Mouse (Mus musculus): ENCODE data around the gene Rnf19b. TPM values are rescaled to one million over a fixed set of nuclear protein-coding genes. Genes with fewer than 3 reads are reported as not detected.

Gene Rnf19b
- polyA plus RNA-seq, 1 experiment from 2014 or later: 6.2 TPM

- H3K27me3 ChIP-seq (replicated peaks): peaks cover 3% of the 10 kb centered on the region
- H3K9me3 ChIP-seq: no peaks in the 10 kb centered on the region
- H3K4me3 ChIP-seq: no peak overlapping the region
- H3K4me2 ChIP-seq: no peak overlapping the region
- H3K4me1 ChIP-seq: peaks cover 42% of the 10 kb centered on the region
- WGBS: 78% methylated on average over 5 of the region's 5 CpGs
- no peak overlapping the region for H3K27ac ChIP-seq (replicated peaks)
- no peak for ATAC-seq (ENCODE audit: extremely low read depth, insufficient number of reproducible peaks, low FRiP score, low TSS enrichment)
- H3K9ac ChIP-seq: no peak overlapping the region
- no peaks in the 10 kb centered on the region for H3K36me3 ChIP-seq
These were observed 2.5 kb upstream of the Rnf19b start for GRCm38 (mm10) chr4:129055562-129055961.

GRCm38 (mm10) chr4:129057533-129058206 lies 401 bp upstream of the Rnf19b start:
- peak; percentile 95 for ATAC-seq (ENCODE audit: extremely low read depth, insufficient number of reproducible peaks, low FRiP score, low TSS enrichment)
- WGBS: 4% methylated on average over 34 of the region's 44 CpGs
- peak overlapping the region; percentile 91 for H3K27ac ChIP-seq (replicated peaks)
- no peaks in the 10 kb centered on the region for H3K36me3 ChIP-seq
- H3K4me2 ChIP-seq: peak overlapping the region; percentile 100
- no peaks in the 10 kb centered on the region for H3K27me3 ChIP-seq (replicated peaks)
- peaks cover 28% of the 10 kb centered on the region for H3K4me1 ChIP-seq
- H3K9ac ChIP-seq: peak overlapping the region; percentile 98
- peak overlapping the region; percentile 94 for H3K4me3 ChIP-seq
- H3K9me3 ChIP-seq: no peaks in the 10 kb centered on the region

- 3% methylated on average over 13 of the region's 13 CpGs for WGBS
- Histone ChIP-seq H3K27me3 (replicated peaks) (no peaks in the 10 kb centered on the region), H3K36me3 (no peaks in the 10 kb centered on the region), H3K9me3 (no peaks in the 10 kb centered on the region), H3K4me2 (peak overlapping the region; percentile 100), H3K4me1 (peaks cover 31% of the 10 kb centered on the region), H3K9ac (peak overlapping the region; percentile 98), H3K27ac (replicated peaks) (peak overlapping the region; percentile 91), H3K4me3 (peak overlapping the region; percentile 94)
- no peak for ATAC-seq (ENCODE audit: extremely low read depth, insufficient number of reproducible peaks, low FRiP score, low TSS enrichment)
These were observed 1.1 kb downstream of the Rnf19b start for GRCm38 (mm10) chr4:129059125-129059551.

GRCm38 (mm10) chr4:129059922-129060321 lies 1.9 kb downstream of the Rnf19b start:
- 39% methylated on average over 4 of the region's 4 CpGs for WGBS
- peak overlapping the region; percentile 94 for H3K4me3 ChIP-seq

GRCm38 (mm10) chr4:129061486-129061885 lies 3.4 kb downstream of the Rnf19b start:
- Histone ChIP-seq H3K9me3 (no peaks in the 10 kb centered on the region), H3K9ac (no peak overlapping the region), H3K36me3 (no peaks in the 10 kb centered on the region), H3K4me1 (peaks cover 23% of the 10 kb centered on the region), H3K27ac (replicated peaks) (no peak overlapping the region), H3K4me2 (no peak overlapping the region), H3K4me3 (no peak overlapping the region), H3K27me3 (replicated peaks) (no peaks in the 10 kb centered on the region)
- no peak for ATAC-seq (ENCODE audit: extremely low read depth, insufficient number of reproducible peaks, low FRiP score, low TSS enrichment)
- 95% methylated on average over 1 of the region's 1 CpGs for WGBS

More at GRCm38 (mm10) chr4:129059922-129060321, 1.9 kb downstream of the Rnf19b start:
- Histone ChIP-seq H3K27me3 (replicated peaks) (no peaks in the 10 kb centered on the region), H3K4me1 (peaks cover 27% of the 10 kb centered on the region), H3K9me3 (no peaks in the 10 kb centered on the region), H3K27ac (replicated peaks) (no peak overlapping the region), H3K4me2 (peak overlapping the region; percentile 100), H3K36me3 (no peaks in the 10 kb centered on the region), H3K9ac (peak overlapping the region; percentile 98)
- ATAC-seq (ENCODE audit: extremely low read depth, insufficient number of reproducible peaks, low FRiP score, low TSS enrichment): no peak

- Histone ChIP-seq H3K9me3 (no peaks in the 10 kb centered on the region), H3K4me1 (peaks cover 18% of the 10 kb centered on the region), H3K9ac (no peak overlapping the region), H3K36me3 (no peaks in the 10 kb centered on the region), H3K27me3 (replicated peaks) (no peaks in the 10 kb centered on the region), H3K27ac (replicated peaks) (no peak overlapping the region), H3K4me2 (no peak overlapping the region), H3K4me3 (no peak overlapping the region)
- 69% methylated on average over 3 of the region's 3 CpGs for WGBS
- no peak for ATAC-seq (ENCODE audit: extremely low read depth, insufficient number of reproducible peaks, low FRiP score, low TSS enrichment)
These were observed 4.4 kb downstream of the Rnf19b start for GRCm38 (mm10) chr4:129062281-129063075.

- Histone ChIP-seq H3K9ac (no peak overlapping the region), H3K36me3 (no peaks in the 10 kb centered on the region), H3K4me1 (peaks cover 4% of the 10 kb centered on the region; the same call in 1 of the 2 replicates), H3K27me3 (replicated peaks) (no peaks in the 10 kb centered on the region), H3K27ac (replicated peaks) (no peak overlapping the region), H3K4me3 (no peak overlapping the region), H3K4me2 (no peak overlapping the region), H3K9me3 (no peaks in the 10 kb centered on the region)
- no peak for ATAC-seq (ENCODE audit: extremely low read depth, insufficient number of reproducible peaks, low FRiP score, low TSS enrichment)
These were observed 7.7 kb downstream of the Rnf19b start for GRCm38 (mm10) chr4:129065688-129066236.

GRCm38 (mm10) chr4:129067638-129068415 lies 9.8 kb downstream of the Rnf19b start:
- H3K9ac ChIP-seq: no peak overlapping the region
- no peak overlapping the region for H3K4me2 ChIP-seq
- ATAC-seq (ENCODE audit: extremely low read depth, insufficient number of reproducible peaks, low FRiP score, low TSS enrichment): no peak
- H3K36me3 ChIP-seq: no peaks in the 10 kb centered on the region
- no peaks in the 10 kb centered on the region for H3K27me3 ChIP-seq (replicated peaks)
- H3K4me1 ChIP-seq: peaks cover 9% of the 10 kb centered on the region
- no peak overlapping the region for H3K4me3 ChIP-seq
- no peak overlapping the region for H3K27ac ChIP-seq (replicated peaks)
- 88% methylated on average over 5 of the region's 5 CpGs for WGBS
- H3K9me3 ChIP-seq: no peaks in the 10 kb centered on the region

GRCm38 (mm10) chr4:129068848-129069247 lies 10.8 kb downstream of the Rnf19b start:
- Histone ChIP-seq H3K27me3 (replicated peaks) (no peaks in the 10 kb centered on the region), H3K27ac (replicated peaks) (no peak overlapping the region), H3K4me1 (peaks cover 6% of the 10 kb centered on the region), H3K36me3 (peaks cover 8% of the 10 kb centered on the region), H3K9ac (no peak overlapping the region), H3K4me3 (no peak overlapping the region), H3K9me3 (no peaks in the 10 kb centered on the region), H3K4me2 (no peak overlapping the region)
- 88% methylated on average over 4 of the region's 4 CpGs for WGBS
- no peak for ATAC-seq (ENCODE audit: extremely low read depth, insufficient number of reproducible peaks, low FRiP score, low TSS enrichment)

- no peak overlapping the region for H3K9ac ChIP-seq
- no peak for ATAC-seq (ENCODE audit: extremely low read depth, insufficient number of reproducible peaks, low FRiP score, low TSS enrichment)
- H3K4me1 ChIP-seq: peaks cover 6% of the 10 kb centered on the region; the same call in 1 of the 2 replicates
- no peak overlapping the region for H3K4me3 ChIP-seq
- H3K36me3 ChIP-seq: peaks cover 96% of the 10 kb centered on the region
- no peak overlapping the region for H3K27ac ChIP-seq (replicated peaks)
- 84% methylated on average over 9 of the region's 9 CpGs for WGBS
- H3K9me3 ChIP-seq: peaks cover 9% of the 10 kb centered on the region; the same call in 1 of the 2 replicates
- H3K27me3 ChIP-seq (replicated peaks): no peaks in the 10 kb centered on the region
- H3K4me2 ChIP-seq: no peak overlapping the region
These were observed 21.1 kb downstream of the Rnf19b start for GRCm38 (mm10) chr4:129079126-129079525.

GRCm38 (mm10) chr4:129081041-129081440 lies 23.0 kb downstream of the Rnf19b start:
- no peak for ATAC-seq (ENCODE audit: extremely low read depth, insufficient number of reproducible peaks, low FRiP score, low TSS enrichment)
- Histone ChIP-seq H3K4me2 (no peak overlapping the region), H3K4me3 (no peak overlapping the region), H3K9ac (no peak overlapping the region), H3K27ac (replicated peaks) (no peak overlapping the region), H3K27me3 (replicated peaks) (no peaks in the 10 kb centered on the region), H3K4me1 (peaks cover 6% of the 10 kb centered on the region; the same call in 1 of the 2 replicates), H3K9me3 (peaks cover 9% of the 10 kb centered on the region; the same call in 1 of the 2 replicates), H3K36me3 (peaks cover 95% of the 10 kb centered on the region)
- WGBS: 80% methylated on average over 7 of the region's 7 CpGs

Measured in heart, embryonic 13.5 days (tissue).